Mouse (Mus musculus) ES-E14 (cell line): ENCODE data around the gene Cacng2.

Source experiments
- CHD2 ChIP-seq: IDR thresholded peaks from 2 replicates; pipeline ENCODE4 v1.6.1; 2014; ENCODE audit warnings: mild to moderate bottlenecking, low read depth, low read length, inconsistent platforms
- HCFC1 ChIP-seq: IDR thresholded peaks from 2 replicates; pipeline ENCODE4 v1.6.1; 2012; ENCODE audit warnings: low read length, inconsistent platforms, borderline replicate concordance; ENCODE audit not compliant: insufficient read depth
- MAFK ChIP-seq: IDR thresholded peaks from 2 replicates; pipeline ENCODE4 v1.6.1; 2014; ENCODE audit warnings: mild to moderate bottlenecking, low read depth, low read length, inconsistent platforms; ENCODE audit not compliant: insufficient read depth
- ZC3H11A ChIP-seq: IDR thresholded peaks from 2 replicates; pipeline ENCODE4 v1.6.1; 2012; ENCODE audit warnings: low read depth, mild to moderate bottlenecking, inconsistent platforms, low read length, borderline replicate concordance

DNA sequence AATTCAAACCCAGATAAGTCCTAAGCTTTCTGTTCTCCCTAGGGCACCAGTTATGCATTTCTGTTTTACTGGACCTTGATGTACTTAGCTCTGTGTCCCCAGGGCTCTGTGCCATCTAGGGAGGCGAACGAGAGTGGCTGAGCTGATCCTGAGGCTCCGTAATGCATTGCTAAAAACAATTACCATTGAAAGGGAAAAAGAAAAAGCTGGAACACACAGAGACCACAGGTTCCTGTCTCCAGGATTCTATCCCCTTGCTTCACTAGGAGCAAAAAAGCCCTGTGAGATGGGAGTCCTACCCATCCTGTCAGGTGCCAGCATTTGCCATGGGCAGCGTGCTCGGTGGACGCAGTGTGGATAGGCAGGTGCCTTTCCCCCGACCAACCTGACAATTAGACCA is 38.4 kb downstream of the Cacng2 start:
- TF ChIP-seq CHD2 (no peak), ZC3H11A (no peak), MAFK (no peak), HCFC1 (no peak)
